Mouse (Mus musculus): ENCODE measurements at regions not wholly inside any gene's neighbourhood (a gene's known extent, or its start where the extent isn't known, plus 50 kb on each side); places are given as distances from the start of the nearest gene placed in this dataset.
"Not testable (repeated sequence)": the region's sequence is repeated elsewhere in the genome, so short reads cannot be mapped to it uniquely, and the experiment has no call there.

- not testable (repeated sequence) for DNase-seq
Measured at GRCm38 (mm10) chr13:50906431-50906830, 194.2 kb upstream of the Spin1 start.

DNA sequence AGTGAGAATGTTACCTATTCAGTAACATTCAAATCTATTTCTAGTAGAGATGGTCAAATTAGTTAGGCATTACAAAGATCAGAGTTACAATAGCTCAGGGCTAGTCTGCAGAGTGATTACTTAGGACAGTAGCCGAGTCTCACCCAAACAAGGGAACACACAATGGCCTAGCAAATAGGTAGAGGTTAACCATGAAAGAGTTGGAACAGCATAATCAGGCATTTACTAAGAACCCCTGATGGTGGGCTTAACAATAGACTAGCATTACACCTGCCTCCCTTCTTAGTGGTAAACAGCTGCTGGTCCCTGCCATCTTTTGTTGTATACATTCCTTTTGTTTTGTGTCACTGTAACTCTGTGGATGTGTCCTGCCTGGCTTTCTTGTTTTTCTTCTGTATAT is 193.8 kb upstream of the Spin1 start:
- no peak for DNase-seq

DNA sequence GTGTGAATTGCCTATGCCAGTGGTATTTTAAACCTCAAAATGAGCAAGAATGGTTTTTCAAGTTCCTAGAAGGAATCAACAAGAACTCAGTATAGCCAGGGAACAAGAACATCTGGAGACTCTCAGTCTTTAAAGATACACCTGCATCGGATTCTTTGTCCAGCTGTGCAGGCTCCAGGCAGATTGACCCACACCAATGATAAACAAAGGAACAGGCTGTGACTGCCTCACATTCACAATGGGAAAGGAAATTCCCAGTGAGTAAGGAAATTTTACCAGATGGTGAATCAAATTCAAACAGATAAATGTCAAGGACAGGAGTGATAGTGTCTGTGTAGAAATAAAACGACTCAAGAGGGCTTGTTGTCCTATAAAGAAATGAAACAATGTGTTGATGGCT is 187.9 kb upstream of the Spin1 start:
- DNase-seq, result not testable (repeated sequence)

DNA sequence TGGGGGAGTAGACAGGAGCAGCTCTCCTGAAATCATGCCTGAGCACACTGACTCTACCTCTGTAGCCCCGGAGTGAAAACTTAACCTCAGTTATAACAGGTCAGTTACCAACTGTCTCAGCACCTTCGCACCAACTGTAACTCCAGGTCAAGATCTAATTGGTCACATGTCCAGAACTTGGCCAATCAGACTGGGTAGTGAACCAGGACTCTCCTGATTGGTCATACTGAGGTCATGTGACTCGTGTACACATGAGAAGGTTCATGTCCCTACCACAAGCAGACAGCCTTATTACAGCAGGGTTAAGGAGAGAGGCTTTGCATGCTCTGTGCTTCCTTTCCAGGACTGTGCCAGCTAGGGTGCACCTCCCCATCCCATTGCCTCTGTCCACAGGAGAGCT is 166.7 kb upstream of the Spin1 start:
- DNase-seq, result not testable (repeated sequence)

GRCm38 (mm10) chr13:50942561-50942960 is 158.1 kb upstream of the Spin1 start:
- no peak for DNase-seq

DNA sequence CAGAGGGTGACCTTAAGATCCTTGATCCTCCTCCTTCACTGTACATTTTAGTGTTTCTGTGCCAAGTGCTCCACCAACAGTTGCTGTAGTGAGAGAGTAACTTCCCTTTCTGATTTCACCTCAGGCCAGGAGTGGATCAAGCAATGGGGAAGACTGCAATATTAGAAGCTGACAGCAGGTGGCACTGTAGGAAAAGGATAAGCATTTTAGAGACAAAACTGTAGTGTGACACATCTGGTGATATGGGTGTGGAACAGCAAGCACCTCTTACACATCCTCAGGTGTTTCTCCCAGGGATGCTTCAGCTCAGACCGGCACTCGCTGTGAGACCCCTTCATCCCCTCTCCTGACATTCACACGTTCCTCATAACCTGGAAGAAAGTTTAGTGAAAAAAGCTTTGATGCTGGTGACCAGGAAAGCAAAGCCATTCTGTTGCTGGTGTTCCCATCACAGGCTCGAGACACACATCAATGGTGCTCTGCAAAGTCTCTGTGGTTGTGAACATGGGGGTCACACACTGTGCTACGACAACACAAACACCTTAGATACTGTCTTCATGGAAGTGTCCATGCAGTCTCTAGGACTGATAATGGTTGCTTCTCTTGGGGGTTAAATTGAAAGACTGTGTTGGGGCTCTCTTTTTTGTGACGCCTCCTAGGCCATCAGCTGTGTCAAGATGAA is 151.0 kb upstream of the Spin1 start:
- DNase-seq, result peak; percentile 87 to 90

- no peak for DNase-seq
Measured at GRCm38 (mm10) chr13:50954671-50955070, 146.0 kb upstream of the Spin1 start.

DNA sequence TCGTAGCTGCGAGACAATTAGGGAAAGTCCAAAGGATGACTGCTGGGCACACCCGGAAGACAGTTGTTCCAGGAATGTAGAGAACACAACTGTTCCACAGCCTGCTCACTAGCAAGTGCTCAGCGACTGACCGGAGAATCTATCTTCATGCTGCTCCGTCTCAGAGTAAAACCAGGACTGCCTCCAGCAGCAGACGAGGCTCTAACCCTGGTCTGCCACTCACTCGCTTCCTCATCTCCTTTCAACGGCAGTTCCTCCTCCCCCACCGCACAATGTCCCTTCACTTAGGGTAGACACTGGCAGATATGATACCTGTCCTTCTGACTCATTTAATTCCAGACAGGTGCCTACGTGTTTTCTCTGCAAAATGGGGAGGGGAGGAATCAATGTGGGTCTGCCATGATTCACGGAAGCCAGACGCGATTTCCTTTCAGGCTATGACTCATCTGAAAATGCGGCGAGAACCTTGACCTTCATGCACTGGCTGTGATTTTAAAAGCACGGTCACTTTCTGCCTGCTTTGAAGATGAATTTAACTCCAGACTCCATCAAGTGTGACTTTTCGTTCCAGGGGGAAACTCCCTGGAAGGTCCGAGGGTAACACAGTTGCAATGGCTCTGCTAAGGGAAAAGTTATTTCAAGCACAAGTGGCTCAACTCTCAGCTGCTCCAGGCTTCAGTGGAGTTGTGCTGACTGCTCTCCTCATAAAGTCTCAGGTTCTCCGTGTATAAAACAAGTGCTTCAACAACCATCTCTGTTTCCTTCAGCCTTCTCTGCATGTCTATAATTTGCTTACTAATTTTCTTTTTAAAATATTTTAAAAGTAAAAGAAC is 142.4 kb upstream of the Spin1 start:
- no peak for DNase-seq

- no peak for DNase-seq
Measured at GRCm38 (mm10) chr13:50960909-50961308, 139.8 kb upstream of the Spin1 start.

DNA sequence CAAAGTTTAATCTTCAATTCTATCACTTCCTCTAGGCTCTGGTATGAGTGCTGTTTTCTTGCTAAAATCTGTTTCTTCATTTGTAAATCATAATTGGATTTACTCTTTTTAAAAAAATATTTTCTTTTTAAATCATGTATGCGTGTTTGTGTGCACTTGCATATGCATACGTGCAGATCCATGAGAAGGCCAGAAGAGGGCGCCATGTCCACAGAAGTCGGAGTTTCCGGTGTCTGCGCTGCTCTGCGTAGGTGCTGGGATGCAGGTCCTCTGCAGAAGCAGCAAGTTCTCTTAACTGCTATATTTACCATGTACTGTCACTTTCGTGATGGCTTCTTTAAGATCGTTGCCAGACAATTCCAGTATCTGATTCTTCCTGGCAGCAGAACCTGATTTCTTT is 136.6 kb upstream of the Spin1 start:
- DNase-seq, result peak in 1 of 2 experiments; percentile 30

DNA sequence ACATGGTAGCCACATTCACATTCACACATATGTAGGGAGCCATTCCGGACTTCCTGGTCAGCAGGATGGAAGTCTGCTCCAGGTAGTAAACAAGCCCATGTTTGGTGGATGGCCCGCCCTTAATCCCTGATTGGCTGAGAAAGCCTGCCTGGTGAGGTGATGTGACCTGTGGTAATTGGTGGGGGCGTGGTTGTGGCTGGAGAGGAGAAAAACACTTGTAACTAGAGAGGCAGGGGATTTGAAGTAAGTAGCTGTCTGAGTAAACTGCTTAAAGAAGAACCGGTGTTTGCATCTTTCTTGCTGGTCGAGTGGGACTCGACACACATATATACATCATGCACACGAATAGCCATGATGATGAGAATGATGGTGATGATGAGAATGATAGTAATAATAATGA is 135.6 kb upstream of the Spin1 start:
- not testable (repeated sequence) for DNase-seq

GRCm38 (mm10) chr13:50965678-50966077 is 135.0 kb upstream of the Spin1 start:
- no peak for DNase-seq

GRCm38 (mm10) chr13:50966826-50967225 is 133.9 kb upstream of the Spin1 start:
- DNase-seq, result no peak

DNA sequence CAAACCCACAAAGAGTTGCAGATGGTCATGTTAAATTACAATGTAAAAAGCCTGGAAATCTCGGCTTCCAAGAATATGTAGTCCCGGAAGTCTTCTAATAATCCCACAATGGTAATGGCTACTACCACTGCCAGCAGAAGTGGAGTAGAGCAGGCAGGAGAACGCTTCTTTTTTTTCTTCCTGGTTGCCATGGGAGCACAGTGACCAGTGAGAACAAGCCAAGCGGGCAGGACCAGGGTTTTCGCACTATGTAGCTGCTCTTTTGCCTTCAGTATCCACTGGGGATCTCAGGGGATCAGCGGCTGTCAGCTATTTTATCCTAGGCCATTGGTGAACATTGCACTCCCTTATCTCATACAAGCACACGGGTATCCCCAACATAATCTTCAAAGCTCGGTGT is 127.3 kb upstream of the Spin1 start:
- no peak for DNase-seq

DNA sequence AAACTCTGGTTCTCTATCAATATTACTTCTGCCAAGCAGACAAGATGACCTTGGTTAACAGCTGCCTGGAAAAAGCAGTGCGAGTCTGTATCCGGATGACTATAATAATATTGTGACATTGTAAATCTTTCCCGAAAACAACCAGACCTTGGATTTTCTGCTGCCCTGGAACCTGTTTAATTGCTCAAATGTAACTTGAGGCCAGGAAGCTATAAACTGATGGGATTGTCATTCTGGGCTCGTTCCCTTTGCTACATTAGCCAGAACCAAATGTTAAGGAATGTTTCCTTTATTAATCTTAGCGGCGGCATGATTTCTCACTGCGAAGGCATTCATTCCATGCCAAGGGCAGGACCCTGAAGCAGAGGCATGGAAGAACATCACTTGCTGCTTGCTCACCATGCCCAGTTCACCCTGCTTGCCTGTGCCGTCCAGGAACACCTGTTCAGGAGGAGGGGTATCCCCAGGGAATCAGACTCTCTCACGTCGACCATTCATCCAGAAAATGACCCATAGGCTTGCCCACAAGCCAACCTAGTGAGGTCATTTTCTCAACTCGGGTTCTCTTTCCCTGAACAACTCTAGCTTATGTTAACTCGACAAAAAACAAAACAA is 125.3 kb upstream of the Spin1 start:
- no peak for DNase-seq

- DNase-seq, result no peak
Measured at GRCm38 (mm10) chr13:50982005-50982404, 118.7 kb upstream of the Spin1 start.

GRCm38 (mm10) chr13:50982990-50983389 is 117.7 kb upstream of the Spin1 start:
- no peak for DNase-seq

GRCm38 (mm10) chr13:50991726-50992432 is 108.8 kb upstream of the Spin1 start:
- DNase-seq, result no peak

GRCm38 (mm10) chr13:50999738-51000137 is 100.9 kb upstream of the Spin1 start:
- DNase-seq, result no peak

- DNase-seq, result no peak
Measured at GRCm38 (mm10) chr13:51004827-51005226, 95.9 kb upstream of the Spin1 start.

DNA sequence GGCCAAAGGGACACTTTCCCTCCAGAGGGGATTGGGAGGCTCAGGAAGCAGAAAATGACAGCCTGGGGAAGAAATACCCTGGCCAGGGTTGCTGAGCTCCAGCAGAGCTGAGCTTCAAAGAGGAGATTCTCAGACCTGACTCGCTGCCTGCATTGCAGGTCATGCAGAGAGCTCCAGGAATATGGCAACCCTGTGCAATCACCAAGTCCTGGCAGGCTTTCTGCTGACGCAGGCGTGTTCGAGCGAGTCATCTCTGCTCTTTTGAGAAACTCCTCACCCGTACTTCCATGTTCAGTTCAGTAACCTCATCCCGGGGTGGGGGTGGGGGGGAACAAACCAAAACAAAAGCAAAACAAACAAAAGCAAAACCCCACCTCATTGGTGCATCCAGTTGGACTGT is 89.9 kb upstream of the Spin1 start:
- DNase-seq, result no peak

DNA sequence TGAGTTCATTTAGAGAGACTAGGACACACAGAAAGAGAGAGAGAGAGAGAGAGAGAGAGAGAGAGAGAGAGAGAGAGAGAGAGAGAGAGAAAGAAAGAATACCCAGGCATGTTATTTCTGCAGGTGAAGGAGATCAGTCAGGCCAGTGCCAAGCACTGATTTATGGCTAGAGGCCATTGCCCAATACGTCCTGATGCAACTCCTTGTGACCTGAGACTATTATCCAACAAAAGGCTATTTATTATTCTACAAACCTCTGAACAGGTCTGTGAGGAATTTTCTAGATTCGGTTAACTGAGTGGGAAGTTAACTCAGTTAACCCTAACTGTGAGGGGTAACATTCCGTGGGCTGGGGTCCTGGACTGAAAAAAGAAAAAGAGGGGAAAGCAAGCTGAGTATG is 84.5 kb upstream of the Spin1 start:
- no peak for DNase-seq
